21 mouse cellular contexts compared by ENCODE assay signal in the genomic region with DNA sequence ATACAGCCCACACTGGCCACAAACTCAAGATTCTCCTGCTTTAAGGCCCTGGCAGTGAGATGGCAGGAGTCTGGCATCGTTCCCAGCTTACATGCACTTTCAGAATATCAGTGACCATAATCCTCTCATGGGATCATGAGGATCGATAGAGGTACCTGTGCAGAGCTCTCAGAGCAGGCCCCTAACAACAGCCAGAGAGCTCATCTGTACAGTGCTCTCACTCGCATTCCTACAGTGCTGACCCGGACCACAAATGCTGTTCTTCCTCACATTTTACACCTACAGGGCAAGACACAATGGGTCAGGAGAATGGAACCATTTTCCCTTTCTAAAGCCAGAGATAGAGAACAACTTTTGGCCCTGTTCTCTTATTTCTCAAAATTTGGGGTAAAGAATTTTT.
A peak's percentile ranks its signal among the peaks of the same experiment; 100 is the strongest.
DNase-seq lines count a peak whose midpoint lies in the region; ATAC-seq lines count a peak whose summit lies in the region.
"Had no signal": no experiment of that assay in that cellular context is flagged by ENCODE, and none has a peak within 500 bp of the region (broad histone marks: within the 10 kb centered on the region; RNA-seq: fewer than 3 reads in every experiment).

No protein-coding gene starts in this region.

- DNase-seq in cerebellum, postnatal 10 days, result peak; percentile 16 to 32
- no peak for DNase-seq in cerebellum, adult 11 months
- DNase-seq in neural tube, embryonic 10.5 days (ENCODE audit: extremely low spot score, low spot score), result no peak
- DNase-seq: adrenal gland, adult 8-10 months; adrenal gland, postnatal 14 days; adrenal gland, postnatal 36 days; B cell, adult 2 months; cerebellum, adult 18-20 months; cerebellum, adult 8-10 months; cerebellum, adult 9-11 months had no signal

- no peaks in the 10 kb centered on the region for H3K9me3 ChIP-seq in neural tube, embryonic 14.5 days (ENCODE audit: control insufficient read depth, low read length)
- H3K9me3 ChIP-seq: embryonic facial prominence, embryonic 10.5 days; embryonic facial prominence, embryonic 12.5 days; G1E had no signal

- WGBS in neural tube, embryonic 14.5 days, result 92% methylated on average over 4 of the region's 4 CpGs

- no peak overlapping the region for H3K4me3 ChIP-seq in neural tube, embryonic 14.5 days (ENCODE audit: low read depth, low read length)
- H3K4me3 ChIP-seq: embryonic facial prominence, embryonic 10.5 days; embryonic facial prominence, embryonic 12.5 days had no signal

- H3K27ac ChIP-seq in neural tube, embryonic 14.5 days (ENCODE audit: low read depth, low read length), result no peak overlapping the region
- H3K27ac ChIP-seq: embryonic facial prominence, embryonic 10.5 days; embryonic facial prominence, embryonic 12.5 days had no signal

- no peak overlapping the region for H3K4me2 ChIP-seq in neural tube, embryonic 14.5 days (ENCODE audit: low read depth, low read length)
- H3K4me2 ChIP-seq: embryonic facial prominence, embryonic 12.5 days had no signal

- H3K27me3 ChIP-seq in neural tube, embryonic 14.5 days (ENCODE audit: control insufficient read depth, insufficient read depth, low read length), result no peaks in the 10 kb centered on the region
- H3K27me3 ChIP-seq: CH12.LX; embryonic facial prominence, embryonic 12.5 days; Patski had no signal

- no peak overlapping the region for H3K9ac ChIP-seq in neural tube, embryonic 14.5 days (replicated peaks; ENCODE audit: low read depth, low read length)
- H3K9ac ChIP-seq: embryonic facial prominence, embryonic 12.5 days had no signal

- peak; percentile 60; the same call in 1 of the 2 replicates for ATAC-seq in neural tube, embryonic 14.5 days (ENCODE audit: low read depth)
- 0 out of 2 replicates have a peak, but pooled peaks have one; percentile 34 for ATAC-seq in megakaryocyte-erythroid progenitor cell, adult 5-6 weeks (replicated peaks; ENCODE audit: low FRiP score, low TSS enrichment, poor library complexity, severe bottlenecking)
- ATAC-seq: activated CD4-positive, CD25-positive, alpha-beta regulatory T cell, adult 4 months; CD4-positive, CD25-positive, alpha-beta regulatory T cell, adult 4 months; forebrain, embryonic 14.5 days; forebrain, embryonic 16.5 days; Patski had no signal

- H3K36me3 ChIP-seq in neural tube, embryonic 14.5 days (ENCODE audit: control insufficient read depth, insufficient read depth, low read length), result peaks cover 13% of the 10 kb centered on the region; the same call in 1 of the 2 replicates

- H3K4me1 ChIP-seq in neural tube, embryonic 14.5 days (ENCODE audit: control insufficient read depth, insufficient read depth, low read length), result no peaks in the 10 kb centered on the region; the same call in 1 of the 2 replicates

Comparison
In these comparisons a context has a peak if more than half of its experiments do, and no peak if none do; other contexts are left out.
1. DNase-seq: peak in cerebellum, postnatal 10 days (2 of 2); none in cerebellum, adult 11 months (single experiment) and neural tube, embryonic 10.5 days (single experiment).